Mouse (Mus musculus): ENCODE measurements around the gene Il11.

The Il11 gene

GRCm38 (mm10) chr7:4742482-4742819 lies 40.2 kb downstream of the Il11 start:
- DNase-seq, result no peak

GRCm38 (mm10) chr7:4741672-4742481 lies 40.8 kb downstream of the Il11 start:
- DNase-seq, result no peak

GRCm38 (mm10) chr7:4741151-4741550 lies 41.5 kb downstream of the Il11 start:
- DNase-seq, result peak; percentile 88

DNA sequence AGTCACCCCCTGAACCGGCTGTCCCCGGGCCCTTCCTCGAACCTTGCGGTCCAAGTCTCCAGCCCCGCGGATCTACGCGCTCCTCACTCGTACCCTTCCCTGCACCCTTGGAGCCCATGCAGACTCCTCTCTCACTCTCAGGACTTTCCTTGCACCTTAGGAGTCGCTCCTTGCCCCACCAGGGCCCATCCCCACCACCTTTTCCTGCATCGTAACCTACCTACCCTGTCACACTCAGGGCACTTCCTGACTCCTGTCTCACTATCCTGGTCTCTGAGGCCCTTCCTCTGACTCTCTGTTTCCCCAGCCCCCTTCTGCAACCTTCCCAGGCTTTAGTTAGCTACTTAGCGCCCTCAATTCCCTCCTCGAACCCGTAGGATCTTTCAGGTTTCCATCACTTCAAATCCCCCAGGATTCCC lies 42.3 kb downstream of the Il11 start:
- DNase-seq, result no peak

DNA sequence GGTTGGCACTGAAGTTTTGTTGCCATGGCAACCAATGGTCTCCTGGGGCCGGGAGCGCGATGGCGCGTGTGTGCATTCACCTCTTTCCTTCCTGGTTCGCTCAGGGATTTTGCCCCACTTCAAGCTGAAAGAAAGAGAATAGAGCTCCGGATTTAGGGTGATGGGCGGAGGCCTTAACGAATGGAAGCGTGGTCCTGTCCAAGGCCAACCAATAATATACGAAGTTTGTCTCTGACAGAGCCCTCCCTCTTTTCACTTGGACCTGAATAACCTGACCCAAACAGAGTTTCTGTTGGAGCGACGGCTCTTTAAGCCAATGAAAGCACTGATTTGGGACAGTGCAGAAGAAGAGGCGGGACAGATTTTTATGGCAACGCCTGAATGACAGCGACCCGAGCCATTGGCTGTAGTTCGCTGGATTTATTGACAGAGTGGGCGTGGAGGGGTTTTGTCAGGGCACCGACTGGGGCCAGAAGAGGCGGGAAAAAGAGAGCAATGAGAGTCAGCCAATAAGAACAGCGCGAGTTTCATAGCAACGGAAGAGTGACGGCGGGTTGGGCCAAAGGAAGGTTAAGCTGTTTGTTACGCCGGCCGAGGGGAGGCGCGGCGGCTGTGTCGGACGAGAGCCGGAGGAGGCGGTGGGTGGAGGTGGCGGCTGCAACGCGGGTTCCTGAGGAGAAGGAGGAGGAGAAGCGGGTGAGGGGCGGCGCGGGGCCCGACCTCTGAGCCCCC lies 42.9 kb downstream of the Il11 start, which contains the start of gene Kmt5c:
Kmt5c (plus strand) TSS at position 572 of the 732 bp plus-strand sequence.
- peak; percentile 100 for DNase-seq

DNA sequence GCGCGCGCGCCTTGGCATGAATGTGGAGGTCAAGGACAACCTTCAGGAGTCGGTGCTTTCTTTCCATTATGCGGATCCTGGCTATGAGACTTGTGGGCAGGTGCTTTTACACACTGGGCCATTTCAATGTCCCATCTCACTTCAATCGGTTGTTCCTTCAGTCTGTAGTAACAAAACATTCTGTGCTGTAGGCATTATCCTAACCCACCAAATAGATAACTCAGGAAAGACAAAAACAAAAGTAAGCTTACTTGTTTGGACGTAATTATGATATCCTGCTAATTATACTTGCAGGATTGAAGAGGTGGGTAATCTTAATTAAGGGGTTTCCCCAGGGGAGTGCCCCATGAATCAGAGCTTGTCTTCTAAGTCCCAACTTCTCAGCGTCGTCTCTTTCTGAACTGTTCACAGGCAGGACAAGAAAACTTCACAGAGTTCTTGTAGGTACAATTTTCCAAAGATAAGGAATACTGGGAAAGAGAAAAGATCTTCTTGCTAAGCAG lies 43.6 kb downstream of the Il11 start:
- DNase-seq, result no peak

- peak; percentile 70 for DNase-seq
Measured at GRCm38 (mm10) chr7:4732968-4733392, 49.7 kb downstream of the Il11 start.

- DNase-seq, result no peak
Measured at GRCm38 (mm10) chr7:4731090-4731489, 51.6 kb downstream of the Il11 start.

- no peak for DNase-seq
Measured at GRCm38 (mm10) chr7:4725169-4725568, 57.5 kb downstream of the Il11 start, which contains the start of gene Tmem150b. Gene Tmem150b (minus strand): TSS chr7:4725249.

- no peak for DNase-seq
Measured at GRCm38 (mm10) chr7:4724359-4724758, 58.3 kb downstream of the Il11 start.

DNA sequence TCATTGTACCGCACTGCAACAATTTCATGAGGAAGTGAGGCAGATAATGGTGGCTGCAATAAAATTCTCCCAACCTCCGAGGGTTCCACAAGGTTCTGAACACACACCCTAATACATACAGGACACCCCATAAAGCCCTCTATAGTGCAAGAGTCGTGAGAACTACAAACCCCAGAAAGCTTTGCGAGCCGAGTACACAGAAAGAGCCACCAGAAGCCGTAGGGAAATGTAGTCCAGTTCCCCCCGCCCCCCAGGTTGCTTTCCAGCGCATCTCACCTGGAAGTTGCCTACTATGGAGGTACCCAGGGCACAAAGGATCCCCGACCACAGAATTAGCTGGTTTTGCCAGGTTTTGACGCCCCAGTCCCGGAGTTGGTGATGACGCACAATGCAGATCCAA lies 59.2 kb downstream of the Il11 start:
- no peak for DNase-seq
